Mouse (Mus musculus) 3T3-L1 (cell line): Measurements from ENCODE around the gene Zfp677.
A peak's percentile ranks its signal among the peaks of the same experiment; 100 is the strongest.
"Not testable (repeated sequence)": the region's sequence is repeated elsewhere in the genome, so short reads cannot be mapped to it uniquely, and the experiment has no call there.

ENCODE experiments used
- DNase-seq: peaks from one replicate; pipeline ENCODE4 v3.0.0-alpha.2; 2015; ENCODE audit warnings: low read depth, low spot score

Gene Zfp677

GRCm38 (mm10) chr17:21383391-21384056 lies at the start of gene Zfp677:
Zfp677 (plus strand) TSS chr17:21383748.
- DNase-seq, result peak; percentile 94

GRCm38 (mm10) chr17:21368018-21368417 lies 15.5 kb upstream of the Zfp677 start:
- not testable (repeated sequence) for DNase-seq

GRCm38 (mm10) chr17:21369925-21370719 lies 13.4 kb upstream of the Zfp677 start:
- DNase-seq, result peak; percentile 37

GRCm38 (mm10) chr17:21375311-21375710 lies 8.2 kb upstream of the Zfp677 start:
- DNase-seq, result no peak

GRCm38 (mm10) chr17:21384057-21384411 lies 486 bp downstream of the Zfp677 start:
- DNase-seq, result peak; percentile 72

GRCm38 (mm10) chr17:21422664-21423599 lies 39.4 kb downstream of the Zfp677 start, which contains the start of gene Zfp54:
Zfp54 (plus strand) TSS chr17:21423227.
- DNase-seq, result peak; percentile 87

- peak; percentile 36 for DNase-seq
These were observed 55.4 kb downstream of the Zfp677 start for GRCm38 (mm10) chr17:21438806-21439400.
